Mouse (Mus musculus) small intestine, adult 2 months (tissue): ENCODE measurements around the gene Fyn.

ENCODE experiments used
- CTCF ChIP-seq: fragments of 200-500 bp; IDR thresholded peaks from 2 replicates; pipeline ENCODE4 v1.5.1; 2012; ENCODE audit warnings: low read depth, mild to moderate bottlenecking, control low read depth, inconsistent platforms, low read length, moderate library complexity, mixed read lengths; ENCODE audit not compliant: insufficient replicate concordance, insufficient read length; ENCODE audit errors: extremely low read depth
- POLR2A ChIP-seq: fragments of 200-500 bp; IDR thresholded peaks from 2 replicates; pipeline ENCODE4 v1.6.1; 2012; ENCODE audit warnings: low read depth, mild to moderate bottlenecking, control low read depth, inconsistent platforms, low read length, moderate library complexity

GRCm38 (mm10) chr10:39518859-39519258, 150.2 kb downstream of the Fyn start:
- TF ChIP-seq POLR2A (no peak), CTCF (no peak)
